Mouse (Mus musculus): Measurements from ENCODE around the gene Sp2. TPM values are rescaled to one million over a fixed set of nuclear protein-coding genes. Genes with fewer than 3 reads are reported as not detected.

The Sp2 gene
- polyA plus RNA-seq, 1 experiment from 2014 or later: 30.9 TPM

- Histone ChIP-seq H3K27me3 (ENCODE audit: control insufficient read depth, insufficient read depth, low read length) (peaks cover 7% of the 10 kb centered on the region; the same call in 1 of the 2 replicates), H3K9me3 (ENCODE audit: control insufficient read depth, low read length) (no peaks in the 10 kb centered on the region; the same call in 1 of the 2 replicates), H3K4me1 (replicated peaks; ENCODE audit: control insufficient read depth, insufficient read depth, low read length) (peaks cover 5% of the 10 kb centered on the region; the same call in 1 of the 2 replicates), H3K4me2 (ENCODE audit: low read depth, low read length, severe bottlenecking) (peak overlapping the region; percentile 62), H3K27ac (ENCODE audit: low read depth, low read length) (no peak overlapping the region), H3K9ac (ENCODE audit: low read length) (peak overlapping the region; percentile 32), H3K36me3 (ENCODE audit: control insufficient read depth, insufficient read depth, low read length) (no peaks in the 10 kb centered on the region), H3K4me3 (ENCODE audit: low read depth, low read length) (peak overlapping the region; percentile 18)
- DNase-seq (ENCODE audit: low spot score) (peak; percentile 55), ATAC-seq (replicated peaks; ENCODE audit: low FRiP score) (no peak)
- WGBS: 6% methylated on average over 31 of the region's 31 CpGs
These were observed 5.3 kb upstream of the Sp2 start for GRCm38 (mm10) chr11:96987873-96988655.

DNA sequence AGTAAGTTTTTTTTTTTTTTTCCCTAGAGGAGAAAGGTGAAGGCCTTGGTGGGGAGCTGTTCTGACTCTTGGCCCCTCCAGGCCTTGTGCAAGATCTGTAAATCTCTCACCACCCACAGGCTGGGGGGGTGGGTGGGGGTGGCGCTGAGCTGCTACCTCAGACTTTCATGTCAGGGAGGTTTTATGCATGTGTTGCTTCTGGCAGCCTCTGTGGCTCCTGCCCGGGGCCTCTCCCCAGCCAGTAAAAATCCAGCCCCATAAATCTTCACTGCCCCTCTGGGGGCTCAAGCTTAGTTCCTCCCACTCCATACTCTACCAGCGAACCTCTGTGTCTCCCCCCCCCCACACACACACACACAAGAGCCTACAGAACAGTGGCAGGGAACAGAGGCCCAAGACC, 3.7 kb upstream of the Sp2 start:
- 64% methylated on average over 3 of the region's 3 CpGs for WGBS
- Histone ChIP-seq H3K9me3 (ENCODE audit: control insufficient read depth, low read length) (no peaks in the 10 kb centered on the region; the same call in 1 of the 2 replicates), H3K27me3 (ENCODE audit: control insufficient read depth, insufficient read depth, low read length) (peaks cover 7% of the 10 kb centered on the region; the same call in 1 of the 2 replicates), H3K9ac (ENCODE audit: low read length) (no peak overlapping the region), H3K36me3 (ENCODE audit: control insufficient read depth, insufficient read depth, low read length) (no peaks in the 10 kb centered on the region), H3K4me3 (ENCODE audit: low read depth, low read length) (no peak overlapping the region), H3K4me1 (replicated peaks; ENCODE audit: control insufficient read depth, insufficient read depth, low read length) (peaks cover 5% of the 10 kb centered on the region; the same call in 1 of the 2 replicates), H3K4me2 (ENCODE audit: low read depth, low read length, severe bottlenecking) (no peak overlapping the region), H3K27ac (ENCODE audit: low read depth, low read length) (no peak overlapping the region)
- DNase-seq (ENCODE audit: low spot score) (no peak), ATAC-seq (replicated peaks; ENCODE audit: low FRiP score) (no peak)

DNA sequence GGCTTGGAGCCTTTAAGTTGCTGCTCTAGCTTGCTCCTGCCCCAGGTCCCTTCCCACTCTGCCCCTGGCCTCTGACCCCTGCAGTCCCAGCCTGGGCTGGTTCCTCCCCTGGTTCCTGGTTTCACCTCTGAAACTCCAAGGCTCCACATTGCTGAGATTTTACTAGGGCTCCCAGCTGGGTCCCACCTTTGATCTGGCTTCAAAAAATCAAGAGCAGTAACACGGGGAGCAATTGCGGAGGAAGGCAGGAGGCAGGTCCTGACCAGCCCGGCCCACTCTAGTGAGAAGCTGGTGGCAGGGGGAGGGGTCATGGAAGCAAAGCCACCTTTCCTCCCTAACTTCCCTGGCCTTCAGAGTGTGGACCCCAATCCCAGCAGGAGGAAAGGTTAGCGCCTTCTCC, 2.1 kb upstream of the Sp2 start:
- H3K27me3 ChIP-seq (ENCODE audit: control insufficient read depth, insufficient read depth, low read length): peaks cover 7% of the 10 kb centered on the region; the same call in 1 of the 2 replicates
- WGBS: 19% methylated on average over 4 of the region's 4 CpGs

GRCm38 (mm10) chr11:96982355-96982754, 404 bp downstream of the Sp2 start:
- Histone ChIP-seq H3K27ac (ENCODE audit: low read depth, low read length) (no peak overlapping the region), H3K4me2 (ENCODE audit: low read depth, low read length, severe bottlenecking) (no peak overlapping the region), H3K9me3 (ENCODE audit: control insufficient read depth, low read length) (no peaks in the 10 kb centered on the region), H3K36me3 (ENCODE audit: control insufficient read depth, insufficient read depth, low read length) (no peaks in the 10 kb centered on the region), H3K4me1 (replicated peaks; ENCODE audit: control insufficient read depth, insufficient read depth, low read length) (peaks cover 3% of the 10 kb centered on the region; the same call in 1 of the 2 replicates), H3K9ac (ENCODE audit: low read length) (no peak overlapping the region), H3K27me3 (ENCODE audit: control insufficient read depth, insufficient read depth, low read length) (peaks cover 4% of the 10 kb centered on the region; the same call in 1 of the 2 replicates), H3K4me3 (ENCODE audit: low read depth, low read length) (no peak overlapping the region)
- ATAC-seq (replicated peaks; ENCODE audit: low FRiP score): no peak
- 6% methylated on average over 7 of the region's 7 CpGs for WGBS
- peak; percentile 88 for DNase-seq (ENCODE audit: low spot score)

More for the DNA sequence above, 2.1 kb upstream of the Sp2 start:
- ATAC-seq (replicated peaks; ENCODE audit: low FRiP score) (no peak), DNase-seq (ENCODE audit: low spot score) (no peak)
- peaks cover 5% of the 10 kb centered on the region; the same call in 1 of the 2 replicates for H3K4me1 ChIP-seq (replicated peaks; ENCODE audit: control insufficient read depth, insufficient read depth, low read length)
- no peaks in the 10 kb centered on the region; the same call in 1 of the 2 replicates for H3K9me3 ChIP-seq (ENCODE audit: control insufficient read depth, low read length)
- H3K36me3 ChIP-seq (ENCODE audit: control insufficient read depth, insufficient read depth, low read length): no peaks in the 10 kb centered on the region
- H3K27ac ChIP-seq (ENCODE audit: low read depth, low read length): no peak overlapping the region
- no peak overlapping the region for H3K4me3 ChIP-seq (ENCODE audit: low read depth, low read length)
- H3K4me2 ChIP-seq (ENCODE audit: low read depth, low read length, severe bottlenecking): no peak overlapping the region
- no peak overlapping the region for H3K9ac ChIP-seq (ENCODE audit: low read length)

DNA sequence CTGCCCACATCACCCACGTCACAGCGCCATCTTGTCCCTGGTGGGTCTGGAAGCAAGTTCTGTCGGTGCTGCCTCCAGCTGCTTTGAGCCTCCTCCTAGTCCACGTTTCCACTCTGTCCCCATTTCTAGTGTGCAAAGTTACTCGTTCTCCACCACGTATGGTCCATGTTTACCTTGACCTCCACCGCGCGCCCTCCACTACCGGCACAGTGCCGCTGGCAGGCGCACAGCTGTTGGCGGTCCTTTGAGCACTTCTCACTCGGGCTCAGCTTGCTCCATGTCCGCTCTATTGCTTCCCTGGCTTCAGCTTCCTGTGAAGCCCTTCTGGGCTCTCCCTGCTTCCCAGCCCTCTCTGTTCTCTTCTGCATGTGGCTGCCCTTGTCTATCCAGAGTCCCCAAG, 1.3 kb downstream of the Sp2 start:
- no peak overlapping the region for H3K9ac ChIP-seq (ENCODE audit: low read length)
- no peaks in the 10 kb centered on the region for H3K9me3 ChIP-seq (ENCODE audit: control insufficient read depth, low read length)
- DNase-seq (ENCODE audit: low spot score) (no peak), ATAC-seq (replicated peaks; ENCODE audit: low FRiP score) (no peak)
- H3K4me3 ChIP-seq (ENCODE audit: low read depth, low read length): no peak overlapping the region
- peaks cover 4% of the 10 kb centered on the region; the same call in 1 of the 2 replicates for H3K27me3 ChIP-seq (ENCODE audit: control insufficient read depth, insufficient read depth, low read length)
- WGBS: 76% methylated on average over 15 of the region's 15 CpGs
- no peak overlapping the region for H3K27ac ChIP-seq (ENCODE audit: low read depth, low read length)
- H3K4me2 ChIP-seq (ENCODE audit: low read depth, low read length, severe bottlenecking): no peak overlapping the region
- H3K36me3 ChIP-seq (ENCODE audit: control insufficient read depth, insufficient read depth, low read length): no peaks in the 10 kb centered on the region
- peaks cover 5% of the 10 kb centered on the region; the same call in 1 of the 2 replicates for H3K4me1 ChIP-seq (replicated peaks; ENCODE audit: control insufficient read depth, insufficient read depth, low read length)

DNA sequence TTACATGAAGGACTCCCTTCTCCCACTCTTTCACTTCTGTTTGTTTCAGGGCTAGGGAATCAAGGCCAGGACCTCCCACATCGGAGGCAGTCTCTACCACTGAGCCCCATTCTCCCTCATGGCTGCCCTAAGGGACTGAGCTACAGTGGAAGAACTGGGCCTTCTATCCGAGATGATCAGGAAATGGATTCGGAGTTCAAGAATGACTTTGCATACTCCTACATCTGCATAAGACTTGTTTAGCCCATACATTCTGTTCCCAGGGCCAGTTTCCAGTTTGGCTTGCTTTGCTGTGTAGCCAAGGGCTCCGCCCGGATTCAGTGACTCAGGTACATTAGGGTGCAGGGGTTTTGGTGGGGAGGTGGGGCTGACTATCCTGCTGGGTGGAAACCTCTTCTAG, 2.7 kb downstream of the Sp2 start:
- Histone ChIP-seq H3K4me3 (ENCODE audit: low read depth, low read length) (no peak overlapping the region), H3K36me3 (ENCODE audit: control insufficient read depth, insufficient read depth, low read length) (no peaks in the 10 kb centered on the region), H3K9me3 (ENCODE audit: control insufficient read depth, low read length) (no peaks in the 10 kb centered on the region), H3K9ac (ENCODE audit: low read length) (no peak overlapping the region), H3K27ac (ENCODE audit: low read depth, low read length) (no peak overlapping the region), H3K27me3 (ENCODE audit: control insufficient read depth, insufficient read depth, low read length) (0 out of 2 replicates have a peak, but pooled peaks cover under 1% of the 10 kb centered on the region), H3K4me1 (replicated peaks; ENCODE audit: control insufficient read depth, insufficient read depth, low read length) (peaks cover 10% of the 10 kb centered on the region), H3K4me2 (ENCODE audit: low read depth, low read length, severe bottlenecking) (no peak overlapping the region)
- no peak for ATAC-seq (replicated peaks; ENCODE audit: low FRiP score)
- 79% methylated on average over 5 of the region's 5 CpGs for WGBS
- no peak for DNase-seq (ENCODE audit: low spot score)

- WGBS: 83% methylated on average over 7 of the region's 7 CpGs
- peaks cover 10% of the 10 kb centered on the region for H3K4me1 ChIP-seq (replicated peaks; ENCODE audit: control insufficient read depth, insufficient read depth, low read length)
- no peaks in the 10 kb centered on the region for H3K27me3 ChIP-seq (ENCODE audit: control insufficient read depth, insufficient read depth, low read length)
- H3K4me2 ChIP-seq (ENCODE audit: low read depth, low read length, severe bottlenecking): no peak overlapping the region
- DNase-seq (ENCODE audit: low spot score): no peak
- no peaks in the 10 kb centered on the region for H3K9me3 ChIP-seq (ENCODE audit: control insufficient read depth, low read length)
- no peak for ATAC-seq (replicated peaks; ENCODE audit: low FRiP score)
- no peak overlapping the region for H3K4me3 ChIP-seq (ENCODE audit: low read depth, low read length)
- H3K27ac ChIP-seq (ENCODE audit: low read depth, low read length): no peak overlapping the region
- H3K9ac ChIP-seq (ENCODE audit: low read length): no peak overlapping the region
- H3K36me3 ChIP-seq (ENCODE audit: control insufficient read depth, insufficient read depth, low read length): no peaks in the 10 kb centered on the region
These were observed 3.4 kb downstream of the Sp2 start for GRCm38 (mm10) chr11:96979329-96979728.

DNA sequence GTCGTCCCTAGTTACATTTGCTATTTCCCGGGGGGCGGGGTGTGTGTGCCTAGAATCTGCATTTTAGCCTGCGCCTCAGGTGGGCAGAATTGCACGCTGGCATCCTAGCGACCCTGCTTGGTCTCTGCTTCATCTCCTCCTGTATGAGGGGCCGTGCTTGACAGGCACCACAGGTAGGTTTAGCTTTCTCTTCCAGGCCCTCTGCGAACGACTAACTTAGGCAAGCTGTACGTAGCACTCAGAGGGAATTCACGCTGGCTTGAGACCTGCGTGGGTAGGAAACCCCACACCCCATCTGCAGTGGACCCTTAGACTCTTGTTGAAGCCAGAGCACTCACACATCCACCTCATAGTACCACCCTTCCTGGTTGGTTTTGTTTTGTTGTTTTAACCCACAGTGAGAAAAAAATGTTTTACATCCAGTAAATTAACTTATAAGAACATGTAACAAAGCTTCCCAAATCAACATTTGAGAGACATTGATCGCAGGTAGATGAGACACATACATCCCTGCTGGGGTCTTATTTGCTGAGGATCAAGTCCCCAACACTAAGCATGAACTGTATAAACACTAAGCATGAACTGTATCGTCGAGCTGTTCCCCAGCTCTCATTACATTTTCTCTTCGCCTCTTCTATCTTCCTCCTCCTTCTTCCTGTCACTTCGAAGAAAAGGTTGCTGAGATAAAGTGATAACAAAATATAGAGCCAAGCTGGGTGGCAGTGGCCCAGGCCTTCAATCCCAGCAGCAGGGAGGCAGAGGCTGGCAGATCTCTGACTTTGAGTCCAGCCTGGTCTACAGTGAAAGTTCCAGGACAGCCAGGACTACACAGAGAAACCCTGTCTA, 4.1 kb downstream of the Sp2 start:
- Histone ChIP-seq H3K4me1 (replicated peaks; ENCODE audit: control insufficient read depth, insufficient read depth, low read length) (peaks cover 10% of the 10 kb centered on the region), H3K4me3 (ENCODE audit: low read depth, low read length) (peak overlapping the region; percentile 52), H3K9ac (ENCODE audit: low read length) (peak overlapping the region; percentile 69), H3K27ac (ENCODE audit: low read depth, low read length) (peak overlapping the region; percentile 63), H3K9me3 (ENCODE audit: control insufficient read depth, low read length) (no peaks in the 10 kb centered on the region), H3K27me3 (ENCODE audit: control insufficient read depth, insufficient read depth, low read length) (no peaks in the 10 kb centered on the region), H3K36me3 (ENCODE audit: control insufficient read depth, insufficient read depth, low read length) (no peaks in the 10 kb centered on the region), H3K4me2 (ENCODE audit: low read depth, low read length, severe bottlenecking) (peak overlapping the region; percentile 92)
- no peak for DNase-seq (ENCODE audit: low spot score)
- WGBS: 40% methylated on average over 17 of the region's 17 CpGs
- ATAC-seq (replicated peaks; ENCODE audit: low FRiP score): no peak

All from forebrain, embryonic 11.5 days (tissue).